Mouse (Mus musculus) heart, adult 2 months (tissue): Measurements from ENCODE around the gene Mtf1.

ENCODE experiments used
- CTCF ChIP-seq: fragments of 200-600 bp; IDR thresholded peaks from 2 replicates; pipeline ENCODE4 v1.8.1; 2022; ENCODE audit warnings: antibody characterized with exemption, mild to moderate bottlenecking, moderate library complexity
- POLR2A ChIP-seq: fragments of 200-500 bp; IDR thresholded peaks from 2 replicates; pipeline ENCODE4 v1.6.1; 2011; ENCODE audit warnings: mild to moderate bottlenecking, low read depth, low read length, control low read depth; ENCODE audit not compliant: insufficient read depth

GRCm38 (mm10) chr4:124880599-124880998, 78.7 kb downstream of the Mtf1 start, which contains the start of gene Epha10:
- TF ChIP-seq CTCF (no peak), POLR2A (no peak)
